Mouse (Mus musculus) neutrophil, adult 5-6 weeks (primary cell): ENCODE results near the gene Slc37a1. TPM values are rescaled to one million over a fixed set of nuclear protein-coding genes. Genes with fewer than 3 reads are reported as not detected.
A peak's percentile ranks its signal among the peaks of the same experiment; 100 is the strongest.

ENCODE experiments used
- ATAC-seq: fragments of 151-379, 151-347 bp; 2 replicates; pipeline ENCODE4 v1.8.0; 2017; ENCODE audit warnings: mild to moderate bottlenecking, moderate TSS enrichment; ENCODE audit not compliant: insufficient number of reproducible peaks, poor library complexity, low FRiP score, severe bottlenecking; ENCODE audit errors: extremely low read depth
- total RNA-seq: library from RNA; stranded (forward); fragments of 200-1000 nt; gene quantifications from 2 replicates; pipeline ENCODE4 v1.2.3, GENCODE M21; 2017

Gene Slc37a1
- total RNA-seq, 1 experiment from 2014 or later, result 19.6 TPM

- ATAC-seq, result no peak
Observed at GRCm38 (mm10) chr17:31282687-31283053, 3.9 kb upstream of the Slc37a1 start.

DNA sequence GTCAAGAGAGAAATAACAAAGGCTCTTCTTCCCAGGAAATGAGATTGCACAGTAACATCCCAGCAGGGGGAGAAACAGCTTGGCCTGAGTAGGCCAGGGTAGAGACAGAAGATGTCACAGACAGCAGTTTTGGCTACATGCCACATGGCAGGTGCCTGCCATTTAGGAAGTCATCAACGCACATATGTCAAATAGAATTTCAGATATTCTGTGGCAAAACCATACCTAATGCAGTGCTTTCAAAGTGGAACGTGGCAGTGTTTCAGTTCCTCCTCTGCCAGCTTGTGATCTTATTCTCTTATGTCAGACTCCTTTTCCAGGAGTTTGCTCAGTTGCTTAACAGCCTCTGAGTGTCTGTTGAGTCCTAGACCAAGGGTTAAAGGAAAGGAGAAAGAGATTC lies 725 bp upstream of the Slc37a1 start:
- ATAC-seq, result no peak

GRCm38 (mm10) chr17:31287216-31287615 lies 624 bp downstream of the Slc37a1 start:
- no peak for ATAC-seq

DNA sequence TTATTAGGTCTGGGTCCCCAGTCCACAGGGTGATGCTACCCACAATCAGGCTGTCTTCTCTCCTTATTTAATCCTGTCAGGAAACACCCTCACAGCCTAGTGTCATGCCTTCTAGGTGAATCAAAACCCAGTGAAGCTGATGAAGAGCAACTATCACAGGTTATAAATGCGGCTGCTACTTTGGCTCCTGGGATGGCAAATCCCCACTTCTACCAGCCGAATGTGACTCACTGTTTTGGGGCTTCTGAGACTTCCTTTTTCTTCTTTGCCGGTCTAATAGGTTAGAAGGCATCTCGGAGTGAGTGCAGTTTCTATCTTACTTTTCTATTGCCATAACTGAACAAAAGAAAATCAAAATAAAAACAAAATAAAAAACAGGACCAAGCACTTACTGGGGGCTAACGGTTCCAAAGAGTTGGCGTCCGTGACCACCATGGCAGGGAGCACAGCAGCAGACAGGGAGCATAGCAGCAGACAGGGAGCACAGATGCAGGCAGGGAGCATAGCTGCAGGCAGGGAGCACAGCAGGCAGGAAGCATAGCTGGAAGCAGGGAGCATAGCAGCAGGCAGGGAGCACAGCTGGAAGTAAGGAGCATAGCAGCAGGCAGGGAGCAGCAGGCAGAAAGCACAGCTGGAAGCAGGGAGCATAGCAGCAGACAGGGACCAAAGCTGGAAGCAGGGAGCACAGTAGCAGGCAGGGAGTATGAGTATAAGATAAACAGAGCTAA lies 2.6 kb downstream of the Slc37a1 start:
- 0 out of 2 replicates have a peak, but pooled peaks have one; percentile 25 for ATAC-seq

DNA sequence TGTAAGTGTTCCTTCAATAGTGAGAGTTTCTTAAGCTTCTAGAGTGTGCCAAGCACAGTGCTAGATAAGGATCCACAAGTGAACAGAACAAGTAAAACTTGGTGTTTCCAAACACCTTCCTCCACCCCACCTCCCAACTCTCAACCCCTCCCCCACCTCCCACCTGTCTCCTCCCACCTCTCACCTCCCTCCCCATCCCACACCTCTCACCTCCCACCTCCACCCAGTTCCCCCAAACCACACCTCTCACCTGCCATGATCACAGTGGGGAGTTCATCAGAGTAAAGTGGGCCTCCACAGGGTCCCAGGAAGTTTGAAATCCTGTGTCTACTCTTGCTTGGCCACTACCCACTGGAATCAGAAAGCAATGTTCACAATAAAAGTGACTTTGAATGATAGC lies 3.7 kb downstream of the Slc37a1 start:
- ATAC-seq, result no peak

- peak; percentile 14; the same call in 1 of the 2 replicates for ATAC-seq
Observed at GRCm38 (mm10) chr17:31290859-31291258, 4.3 kb downstream of the Slc37a1 start.

GRCm38 (mm10) chr17:31294363-31295214 lies 8.0 kb downstream of the Slc37a1 start:
- ATAC-seq, result peak; percentile 31; the same call in 1 of the 2 replicates

DNA sequence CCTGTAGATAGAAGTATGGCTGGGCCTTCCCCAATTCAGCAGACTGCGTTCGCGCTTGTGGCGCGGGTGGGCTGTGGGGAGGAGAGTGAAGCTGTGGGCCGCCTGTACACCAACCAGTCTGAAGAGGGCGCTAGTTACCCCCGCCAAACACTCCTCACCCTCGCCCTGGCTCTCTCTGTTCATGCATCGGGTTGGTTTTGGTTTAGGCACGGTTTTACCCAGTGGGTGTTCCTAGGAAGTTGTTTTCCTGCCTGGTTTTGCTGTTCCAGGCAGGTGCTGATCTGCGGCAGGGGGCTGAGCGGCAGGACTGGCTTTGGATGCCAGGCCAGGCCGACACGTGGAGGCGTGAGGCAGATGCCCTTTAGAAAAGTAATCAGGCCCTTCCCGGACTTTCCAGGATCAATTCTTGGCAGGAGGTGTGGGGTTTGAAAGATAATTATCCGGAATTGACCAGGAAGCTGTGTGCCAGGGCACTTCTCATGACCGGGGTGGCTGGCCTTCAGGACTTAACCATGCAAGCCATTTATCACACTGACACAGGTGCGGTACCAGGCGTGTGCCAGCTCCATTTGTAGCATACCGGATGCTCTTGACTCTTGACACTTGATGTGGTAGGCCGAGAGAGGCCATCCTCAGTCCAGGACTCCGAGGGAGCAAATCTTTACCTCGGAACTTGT lies 8.8 kb downstream of the Slc37a1 start:
- peak; percentile 80 for ATAC-seq

GRCm38 (mm10) chr17:31295892-31296781 lies 9.5 kb downstream of the Slc37a1 start:
- peak; percentile 53 for ATAC-seq

- ATAC-seq, result no peak
Observed at GRCm38 (mm10) chr17:31297521-31297939, 10.9 kb downstream of the Slc37a1 start.

GRCm38 (mm10) chr17:31298419-31299209 lies 12.0 kb downstream of the Slc37a1 start:
- no peak for ATAC-seq

DNA sequence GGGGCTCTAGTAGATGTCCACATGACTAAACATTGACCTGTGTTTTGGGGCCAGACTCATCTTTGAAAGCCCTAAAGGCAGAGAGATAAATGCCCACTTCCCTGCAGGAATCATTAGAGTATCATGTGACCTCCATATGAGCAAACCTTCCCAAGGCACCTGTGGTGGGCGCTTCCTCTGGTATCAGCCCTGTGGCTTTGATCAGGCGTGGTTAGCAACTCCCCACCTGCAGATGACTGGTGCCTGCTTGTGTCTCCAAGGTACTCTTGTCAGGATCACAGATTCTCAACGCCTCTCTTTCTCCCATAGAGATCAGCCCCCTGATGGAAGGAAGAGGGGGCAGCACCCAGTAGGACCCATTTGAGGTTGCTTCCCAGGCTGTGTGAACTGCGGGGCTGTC lies 13.4 kb downstream of the Slc37a1 start:
- no peak for ATAC-seq

DNA sequence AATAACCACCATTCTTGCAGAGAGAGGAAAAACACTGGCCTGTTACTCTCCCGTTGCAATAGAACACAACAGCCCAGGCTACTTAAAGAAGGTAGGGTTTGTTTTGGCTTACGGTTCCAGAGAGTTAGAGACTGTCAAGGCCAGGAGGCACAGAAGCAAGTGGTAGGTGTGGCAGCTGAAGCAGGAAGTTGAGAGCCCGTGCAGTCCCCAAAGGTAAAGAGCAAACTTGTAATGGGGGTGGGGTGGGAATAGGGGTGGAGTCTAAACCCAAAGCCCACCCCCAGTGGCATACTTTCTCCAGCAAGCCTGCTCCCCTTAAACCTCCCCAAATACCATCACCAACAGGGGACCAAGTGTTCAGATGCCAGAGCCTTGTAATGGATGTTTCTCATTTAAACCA lies 14.1 kb downstream of the Slc37a1 start:
- ATAC-seq, result no peak

- no peak for ATAC-seq
Observed at GRCm38 (mm10) chr17:31303401-31303800, 16.8 kb downstream of the Slc37a1 start.

- peak; percentile 36; the same call in 1 of the 2 replicates for ATAC-seq
Observed at GRCm38 (mm10) chr17:31304895-31305775, 18.5 kb downstream of the Slc37a1 start.

DNA sequence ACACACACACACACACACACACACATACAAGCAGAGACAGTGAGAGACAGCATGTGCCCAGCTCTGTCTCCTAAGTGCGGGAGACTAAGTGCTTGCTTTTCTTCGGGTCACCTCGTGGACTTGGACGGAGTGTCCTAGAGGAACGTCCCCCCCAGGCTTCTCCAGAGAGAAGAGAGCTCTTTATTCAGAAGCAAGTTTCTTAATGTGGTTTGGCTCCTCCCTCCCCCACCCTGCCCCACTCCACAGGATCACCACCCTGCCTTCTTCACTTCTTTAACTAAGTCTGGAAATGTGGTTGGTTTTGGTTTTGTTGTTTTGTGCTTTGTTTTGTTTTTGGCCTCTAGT lies 19.2 kb downstream of the Slc37a1 start:
- ATAC-seq, result no peak

DNA sequence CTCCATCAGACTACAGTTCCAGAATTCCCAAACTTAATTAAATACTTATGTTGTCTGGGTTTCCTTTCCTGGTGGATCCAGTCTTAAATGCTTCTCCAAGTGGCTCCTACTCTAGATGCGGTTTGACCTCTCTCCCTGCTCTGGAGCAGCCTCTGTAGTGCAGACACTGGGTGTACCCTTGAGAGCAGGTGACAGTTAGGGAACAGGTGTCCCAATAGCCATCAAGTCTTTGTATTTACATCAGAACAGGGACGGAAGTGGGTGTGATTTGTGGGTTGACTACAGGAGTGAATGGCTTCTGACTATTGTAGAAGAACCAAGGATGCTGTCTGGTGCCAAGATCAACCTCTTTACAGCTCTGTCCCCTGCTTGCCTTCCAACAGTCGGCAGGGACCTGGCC lies 21.2 kb downstream of the Slc37a1 start:
- ATAC-seq, result no peak
